Mouse (Mus musculus): ENCODE results near the gene Fxyd1.

GRCm38 (mm10) chr7:31054661-31055320, 2.2 kb downstream of the Fxyd1 start:
- no peak for TF ChIP-seq CTCF (IDR thresholded peaks at IDR 0.05)
- no peak for TF ChIP-seq EP300 (IDR thresholded peaks at IDR 0.05)
